Mouse (Mus musculus) liver, embryonic 11.5 days (tissue): ENCODE measurements around the gene Plcg2. TPM values are rescaled to one million over a fixed set of nuclear protein-coding genes. Genes with fewer than 3 reads are reported as not detected.

Source experiments
- ATAC-seq: fragments of 200-750 bp; cut with Nextera tagmentation; replicated peaks from 2 replicates; pipeline ENCODE4 v1.8.0; 2017; ENCODE audit warnings: moderate number of reproducible peaks, mild to moderate bottlenecking, moderate TSS enrichment, moderate library complexity; ENCODE audit not compliant: low FRiP score
- DNase-seq: peaks from one replicate; pipeline ENCODE4 v3.0.0-alpha.2; 2017; ENCODE audit warnings: low spot score
- H3K27ac ChIP-seq: fragments of 300-500 bp; sonication (generic); 2 replicates; pipeline ENCODE4 v1.5.1; 2014; ENCODE audit warnings: mild to moderate bottlenecking, low read depth, low read length, control low read depth
- H3K27me3 ChIP-seq: fragments of 300-500 bp; sonication (generic); replicated peaks from 2 replicates; pipeline ENCODE4 v1.6.1; 2014; ENCODE audit warnings: low read length, mixed read lengths; ENCODE audit not compliant: control insufficient read depth, insufficient read depth
- H3K36me3 ChIP-seq: fragments of 300-500 bp; sonication (generic); 2 replicates; pipeline ENCODE4 v1.6.1; 2014; ENCODE audit warnings: mild to moderate bottlenecking, low read length, moderate library complexity, mixed read lengths; ENCODE audit not compliant: control insufficient read depth, insufficient read depth
- H3K4me1 ChIP-seq: fragments of 300-500 bp; sonication (generic); replicated peaks from 2 replicates; pipeline ENCODE4 v1.6.1; 2014; ENCODE audit warnings: low read length, mixed read lengths; ENCODE audit not compliant: control insufficient read depth, insufficient read depth
- H3K4me2 ChIP-seq: fragments of 300-500 bp; sonication (generic); 2 replicates; pipeline ENCODE4 v1.6.1; 2014; ENCODE audit warnings: mild to moderate bottlenecking, control low read depth, moderate library complexity
- H3K4me3 ChIP-seq: fragments of 300-500 bp; sonication (generic); 2 replicates; pipeline ENCODE4 v1.5.1; 2014; ENCODE audit warnings: low read depth, low read length, control low read depth
- H3K9ac ChIP-seq: fragments of 300-500 bp; sonication (generic); 2 replicates; pipeline ENCODE4 v1.6.1; 2014; ENCODE audit warnings: low read depth, low read length, control low read depth
- H3K9me3 ChIP-seq: fragments of 300-500 bp; sonication (generic); 2 replicates; pipeline ENCODE4 v1.6.1; 2016; ENCODE audit warnings: low read length, inconsistent platforms, mixed read lengths; ENCODE audit not compliant: control insufficient read depth
- WGBS: fragments of 180-500 bp; shearing (Covaris S2); extraction: QIAGEN DNeasy Blood & Tissue Kit; methylation state at CpG from one replicate; pipeline ENCODE4 v1.1.7; 2014; 5-methylcytosine and 5-hydroxymethylcytosine counted together
- polyA plus RNA-seq: library from polyadenylated mRNA; unstranded; fragments of >200 nt; fragmentation: Nextera tagmentation; extraction: Ambion mirVana; gene quantifications from 2 replicates; pipeline ENCODE4 v1.2.1, GENCODE M21; 2014

Plcg2 gene
- polyA plus RNA-seq, 1 experiment from 2014 or later = 14.8 TPM

GRCm38 (mm10) chr8:117604671-117605070, 106.6 kb downstream of the Plcg2 start:
- Histone ChIP-seq H3K9me3 (no peaks in the 10 kb centered on the region), H3K27me3 (no peaks in the 10 kb centered on the region), H3K9ac (no peak overlapping the region), H3K36me3 (no peaks in the 10 kb centered on the region), H3K4me3 (no peak overlapping the region), H3K27ac (no peak overlapping the region), H3K4me1 (no peaks in the 10 kb centered on the region), H3K4me2 (no peak overlapping the region)
- WGBS = 93% methylated on average over 14 of the region's 14 CpGs
- DNase-seq (no peak), ATAC-seq (no peak)

- no peak overlapping the region for H3K4me3 ChIP-seq
- H3K27me3 ChIP-seq = no peaks in the 10 kb centered on the region
- H3K27ac ChIP-seq = no peak overlapping the region
- DNase-seq (no peak), ATAC-seq (no peak)
- no peaks in the 10 kb centered on the region for H3K4me1 ChIP-seq
- no peak overlapping the region for H3K9ac ChIP-seq
- WGBS = 88% methylated on average over 8 of the region's 8 CpGs
- no peaks in the 10 kb centered on the region for H3K9me3 ChIP-seq
- H3K36me3 ChIP-seq = no peaks in the 10 kb centered on the region
- H3K4me2 ChIP-seq = no peak overlapping the region
Measured at GRCm38 (mm10) chr8:117605201-117605600, 107.1 kb downstream of the Plcg2 start.

GRCm38 (mm10) chr8:117610506-117610905, 112.4 kb downstream of the Plcg2 start:
- no peaks in the 10 kb centered on the region for H3K4me1 ChIP-seq
- H3K4me2 ChIP-seq = no peak overlapping the region
- H3K9me3 ChIP-seq = no peaks in the 10 kb centered on the region
- H3K27ac ChIP-seq = no peak overlapping the region
- ATAC-seq = no peak
- H3K4me3 ChIP-seq = no peak overlapping the region
- no peak overlapping the region for H3K9ac ChIP-seq
- 90% methylated on average over 10 of the region's 10 CpGs for WGBS
- peaks cover 3% of the 10 kb centered on the region; the same call in 1 of the 2 replicates for H3K36me3 ChIP-seq
- H3K27me3 ChIP-seq = no peaks in the 10 kb centered on the region
- no peak for DNase-seq

GRCm38 (mm10) chr8:117612861-117613260, 114.8 kb downstream of the Plcg2 start:
- ATAC-seq = no peak
- Histone ChIP-seq H3K9me3 (no peaks in the 10 kb centered on the region), H3K9ac (no peak overlapping the region), H3K4me2 (no peak overlapping the region), H3K27me3 (no peaks in the 10 kb centered on the region), H3K4me1 (no peaks in the 10 kb centered on the region), H3K36me3 (peaks cover 6% of the 10 kb centered on the region; the same call in 1 of the 2 replicates), H3K4me3 (no peak overlapping the region), H3K27ac (no peak overlapping the region)
- no peak for DNase-seq
- 88% methylated on average over 12 of the region's 12 CpGs for WGBS

GRCm38 (mm10) chr8:117626040-117626838, 128.1 kb downstream of the Plcg2 start:
- H3K9me3 ChIP-seq = no peaks in the 10 kb centered on the region
- H3K4me3 ChIP-seq = no peak overlapping the region
- no peaks in the 10 kb centered on the region for H3K4me1 ChIP-seq
- ATAC-seq = no peak
- H3K36me3 ChIP-seq = no peaks in the 10 kb centered on the region
- no peaks in the 10 kb centered on the region for H3K27me3 ChIP-seq
- H3K27ac ChIP-seq = no peak overlapping the region
- H3K9ac ChIP-seq = no peak overlapping the region
- H3K4me2 ChIP-seq = no peak overlapping the region
- 77% methylated on average over 14 of the region's 14 CpGs for WGBS
- no peak for DNase-seq

- ATAC-seq = no peak
- Histone ChIP-seq H3K36me3 (no peaks in the 10 kb centered on the region), H3K27ac (no peak overlapping the region), H3K4me1 (no peaks in the 10 kb centered on the region), H3K9me3 (no peaks in the 10 kb centered on the region), H3K4me3 (no peak overlapping the region), H3K4me2 (no peak overlapping the region), H3K9ac (no peak overlapping the region), H3K27me3 (no peaks in the 10 kb centered on the region)
- 79% methylated on average over 9 of the region's 9 CpGs for WGBS
- DNase-seq = no peak
Measured at GRCm38 (mm10) chr8:117627096-117627495, 129.0 kb downstream of the Plcg2 start.

- Histone ChIP-seq H3K9me3 (no peaks in the 10 kb centered on the region), H3K36me3 (no peaks in the 10 kb centered on the region), H3K4me1 (no peaks in the 10 kb centered on the region), H3K27me3 (no peaks in the 10 kb centered on the region), H3K4me3 (no peak overlapping the region), H3K9ac (no peak overlapping the region), H3K27ac (no peak overlapping the region), H3K4me2 (no peak overlapping the region)
- ATAC-seq (no peak), DNase-seq (no peak)
- WGBS = 74% methylated on average over 5 of the region's 5 CpGs
Measured at GRCm38 (mm10) chr8:117632532-117632931, 134.4 kb downstream of the Plcg2 start.

GRCm38 (mm10) chr8:117634406-117634805, 136.3 kb downstream of the Plcg2 start:
- H3K27ac ChIP-seq = no peak overlapping the region
- no peak overlapping the region for H3K4me2 ChIP-seq
- H3K27me3 ChIP-seq = no peaks in the 10 kb centered on the region
- WGBS = 83% methylated on average over 7 of the region's 7 CpGs
- ATAC-seq = no peak
- no peak overlapping the region for H3K4me3 ChIP-seq
- no peak for DNase-seq
- H3K9me3 ChIP-seq = no peaks in the 10 kb centered on the region
- no peak overlapping the region for H3K9ac ChIP-seq
- H3K36me3 ChIP-seq = no peaks in the 10 kb centered on the region
- H3K4me1 ChIP-seq = no peaks in the 10 kb centered on the region

GRCm38 (mm10) chr8:117637462-117637861, 139.4 kb downstream of the Plcg2 start:
- ATAC-seq (no peak), DNase-seq (no peak)
- H3K4me3 ChIP-seq = no peak overlapping the region
- no peaks in the 10 kb centered on the region for H3K36me3 ChIP-seq
- H3K4me1 ChIP-seq = no peaks in the 10 kb centered on the region
- no peak overlapping the region for H3K27ac ChIP-seq
- no peaks in the 10 kb centered on the region for H3K27me3 ChIP-seq
- WGBS = 60% methylated on average over 3 of the region's 3 CpGs
- H3K9me3 ChIP-seq = no peaks in the 10 kb centered on the region
- H3K9ac ChIP-seq = no peak overlapping the region
- no peak overlapping the region for H3K4me2 ChIP-seq
